Mouse (Mus musculus): ENCODE measurements around the gene Cdh4.

The Cdh4 gene

DNA sequence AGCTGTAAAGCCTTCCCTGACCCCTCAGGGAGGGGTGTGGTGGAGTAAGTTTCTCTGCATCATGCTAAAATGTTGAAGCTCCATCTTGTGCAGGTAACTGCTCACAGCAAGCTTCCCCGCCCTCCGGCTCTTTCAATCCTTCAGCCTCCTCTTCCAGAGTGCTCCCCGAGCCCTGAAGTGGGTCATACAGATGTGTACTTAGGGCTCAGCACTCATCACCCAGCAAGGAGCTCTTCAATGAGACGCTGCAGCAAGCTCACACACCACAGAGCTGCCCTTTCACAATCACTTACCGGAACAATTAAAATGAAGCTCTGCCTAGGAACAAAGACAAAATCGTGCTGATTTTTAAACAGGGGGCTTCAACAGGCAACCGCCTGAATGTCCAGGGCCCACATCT is 393.3 kb downstream of the Cdh4 start:
- no peak for DNase-seq (ENCODE audit: extremely low read depth, insufficient read length, low spot score)

DNA sequence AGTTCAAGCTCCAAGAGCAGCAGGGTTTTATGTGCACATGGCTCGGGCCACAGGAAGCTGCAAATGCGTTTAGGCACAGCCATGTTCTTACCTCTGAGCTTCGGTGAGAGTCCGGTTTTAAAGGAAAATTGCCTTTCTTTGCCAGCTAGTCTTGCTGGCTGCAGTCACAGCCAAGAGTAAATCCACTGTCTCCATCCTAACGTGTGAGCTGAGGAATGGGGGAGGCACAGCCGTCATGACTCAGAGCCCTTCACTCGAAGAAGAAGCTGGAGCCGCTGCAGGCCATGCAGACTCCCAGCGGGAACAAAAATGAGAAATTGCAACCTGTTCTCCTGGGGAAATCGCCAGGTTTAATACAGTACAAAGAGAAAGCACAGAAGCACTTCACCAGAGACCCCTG is 395.0 kb downstream of the Cdh4 start:
- no peak for DNase-seq (ENCODE audit: extremely low read depth, insufficient read length, low spot score)

DNA sequence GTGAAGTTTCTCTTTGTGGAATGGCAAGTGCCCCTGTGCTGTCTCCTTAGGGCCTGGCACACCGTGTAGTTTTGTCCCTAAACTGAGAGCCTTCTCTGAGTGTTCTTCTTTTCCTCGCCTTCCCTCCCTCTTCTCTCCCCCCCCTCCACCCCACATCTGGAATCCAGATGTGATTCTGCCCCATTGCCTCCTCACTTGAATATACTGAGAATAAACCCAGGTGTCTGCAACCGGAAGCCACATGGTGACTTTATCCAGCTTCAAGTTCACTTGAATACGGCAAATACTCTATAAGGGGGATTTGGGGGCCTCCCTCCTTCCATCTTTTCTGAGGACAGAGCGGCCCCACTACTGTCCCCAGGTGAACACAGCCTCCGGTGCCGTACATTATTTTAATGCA is 395.8 kb downstream of the Cdh4 start:
- DNase-seq (ENCODE audit: extremely low read depth, insufficient read length, low spot score), result no peak

DNA sequence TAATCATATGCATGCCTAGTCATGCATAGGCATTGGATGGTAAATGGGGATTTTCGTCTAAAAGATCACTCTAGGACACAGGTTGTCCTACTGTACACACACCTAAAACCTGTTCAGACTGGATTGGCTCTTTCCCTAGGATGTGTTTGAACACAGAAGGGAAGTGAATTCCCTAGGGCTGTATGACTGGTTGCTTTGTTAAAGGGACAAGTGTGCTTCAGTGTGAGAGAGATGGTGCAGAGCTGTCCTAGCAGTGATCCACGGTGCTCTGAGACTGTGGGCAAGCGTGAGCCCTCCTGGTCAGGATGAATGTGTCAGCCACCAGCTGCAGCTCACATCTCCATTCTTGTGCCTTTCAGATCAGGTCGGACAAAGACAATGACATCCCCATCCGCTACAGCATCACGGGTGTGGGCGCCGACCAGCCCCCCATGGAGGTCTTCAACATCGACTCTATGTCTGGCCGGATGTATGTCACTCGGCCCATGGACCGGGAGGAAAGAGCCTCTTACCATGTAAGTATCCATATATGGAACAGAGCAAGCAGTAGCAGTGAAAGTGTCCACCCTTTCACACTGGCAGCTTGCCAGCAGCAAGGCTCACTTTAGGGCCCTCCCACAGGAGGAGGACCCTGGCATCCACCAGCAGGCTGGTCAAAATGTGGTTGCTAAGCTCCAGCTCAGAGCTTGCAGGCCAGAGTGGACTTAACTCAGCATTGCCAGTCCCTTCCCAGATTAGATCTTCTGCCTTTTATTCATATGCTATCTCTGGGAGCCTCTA is 400.6 kb downstream of the Cdh4 start:
- no peak for DNase-seq (ENCODE audit: extremely low read depth, insufficient read length, low spot score)

DNA sequence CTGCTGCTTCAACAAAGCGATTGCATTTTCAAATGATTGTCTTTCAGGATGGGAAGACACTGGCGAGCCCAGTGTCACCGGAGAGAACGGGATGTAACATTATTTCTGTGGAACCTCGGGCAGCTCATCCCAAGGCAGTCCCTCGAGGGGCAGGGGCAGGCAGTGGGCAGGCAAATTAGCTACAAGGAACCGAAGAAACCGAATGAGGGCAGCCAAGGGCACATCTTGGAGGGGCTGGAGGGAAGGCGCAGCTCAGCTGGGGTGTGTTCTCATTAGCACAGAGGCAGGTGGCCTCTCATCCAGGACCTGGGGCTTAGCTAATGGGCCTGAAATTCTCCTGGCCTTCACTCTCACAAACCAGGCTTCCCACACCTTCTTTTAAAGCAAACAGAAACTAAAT is 407.5 kb downstream of the Cdh4 start:
- no peak for DNase-seq (ENCODE audit: extremely low read depth, insufficient read length, low spot score)

DNA sequence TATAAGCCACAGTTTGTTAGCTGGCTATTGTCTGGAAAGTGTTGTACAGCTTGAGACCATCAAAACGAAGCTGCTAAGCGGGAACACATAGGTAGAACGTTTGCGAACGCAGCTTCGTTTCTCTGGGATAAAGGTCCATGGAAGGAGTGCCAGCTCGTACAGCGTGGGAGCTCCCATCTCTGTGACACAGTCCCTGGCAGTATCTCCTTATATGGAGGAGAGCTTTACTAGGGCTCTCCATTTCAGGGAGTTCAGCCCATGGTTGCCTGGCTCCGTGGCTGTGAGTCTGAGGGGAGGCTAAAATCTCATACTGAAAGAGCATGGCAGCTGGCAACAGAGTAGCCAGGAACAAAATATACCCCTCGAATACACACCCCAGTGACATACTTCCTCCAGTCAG is 409.9 kb downstream of the Cdh4 start:
- DNase-seq (ENCODE audit: extremely low read depth, insufficient read length, low spot score), result no peak

DNA sequence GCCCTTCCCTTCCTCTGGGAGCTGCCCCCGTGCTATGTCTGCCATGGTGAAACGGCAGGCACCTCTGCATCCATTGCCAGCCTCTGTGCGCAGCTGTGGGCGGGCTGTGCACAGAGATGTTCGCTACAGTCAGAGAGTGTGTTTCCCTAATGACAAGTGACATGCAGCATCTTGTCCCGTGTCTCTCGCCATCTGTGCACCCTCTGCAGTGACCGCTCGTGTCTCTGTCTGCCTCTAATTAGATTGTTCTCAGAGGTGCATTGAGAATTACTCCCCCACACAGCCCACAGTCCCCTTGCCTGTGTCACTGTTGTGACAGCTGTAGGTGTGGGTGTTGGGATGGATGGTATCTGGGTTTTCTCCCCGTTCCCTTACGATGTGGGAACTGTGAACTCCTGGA is 410.6 kb downstream of the Cdh4 start:
- no peak for DNase-seq (ENCODE audit: extremely low read depth, insufficient read length, low spot score)

DNA sequence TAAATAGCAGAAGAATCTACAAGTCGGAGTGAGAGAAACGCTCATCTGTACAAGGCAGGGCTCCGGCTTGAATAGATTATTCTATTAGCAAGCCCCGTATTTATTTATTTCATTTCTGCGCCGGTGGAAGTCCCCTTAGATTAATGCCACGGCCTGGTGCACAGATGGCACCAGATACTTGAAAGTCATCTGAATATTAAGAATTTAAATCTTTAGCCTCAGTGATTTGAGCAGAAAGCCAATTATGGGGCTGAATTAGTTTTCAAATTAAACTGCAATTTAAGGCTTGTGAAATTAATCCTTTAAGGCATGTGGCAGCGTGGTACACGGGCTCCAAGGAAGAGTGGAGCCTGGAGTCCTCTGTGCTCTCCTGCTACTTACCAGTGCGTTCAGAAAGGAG is 411.7 kb downstream of the Cdh4 start:
- DNase-seq (ENCODE audit: extremely low read depth, insufficient read length, low spot score), result no peak

DNA sequence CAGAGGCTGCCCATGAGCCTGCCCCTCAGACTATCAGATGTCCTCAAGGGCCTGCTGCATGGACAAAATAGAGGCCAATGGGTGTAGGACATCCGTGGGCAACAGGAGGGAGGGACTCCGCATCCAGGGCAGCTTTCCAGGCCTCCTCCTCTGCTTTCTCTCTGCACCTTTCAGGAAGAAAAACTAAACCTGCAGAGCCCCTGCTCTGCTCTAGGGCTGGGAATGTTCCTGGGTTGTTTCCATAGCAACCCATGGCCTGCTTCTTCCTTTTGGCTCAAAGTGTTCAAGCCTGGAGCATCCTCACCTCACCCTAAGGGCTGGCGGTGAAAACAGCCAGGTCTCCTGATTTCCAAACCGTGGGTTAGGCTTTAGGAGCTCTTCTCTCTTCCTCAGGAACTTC is 414.9 kb downstream of the Cdh4 start:
- no peak for DNase-seq (ENCODE audit: extremely low read depth, insufficient read length, low spot score)

DNA sequence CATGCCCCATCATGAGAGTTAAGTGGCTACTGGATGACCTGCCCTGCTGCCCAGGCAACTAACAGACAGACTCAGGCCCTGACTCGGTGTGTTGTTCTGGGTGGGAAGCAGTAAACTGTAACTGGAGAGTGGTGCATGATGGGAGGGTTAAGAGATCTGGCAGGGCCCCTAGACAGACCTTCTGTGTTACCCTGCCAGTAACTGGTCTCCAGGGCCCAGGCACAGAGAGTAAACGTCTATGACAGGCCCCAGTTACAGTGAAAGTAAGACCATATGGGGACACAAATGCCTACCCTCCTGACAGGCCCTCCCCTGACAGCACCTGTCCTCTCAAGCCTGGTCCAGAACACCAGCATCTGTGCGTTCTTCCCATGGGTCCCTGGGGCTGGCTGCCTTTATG is 420.4 kb downstream of the Cdh4 start:
- DNase-seq (ENCODE audit: extremely low read depth, insufficient read length, low spot score), result no peak

DNA sequence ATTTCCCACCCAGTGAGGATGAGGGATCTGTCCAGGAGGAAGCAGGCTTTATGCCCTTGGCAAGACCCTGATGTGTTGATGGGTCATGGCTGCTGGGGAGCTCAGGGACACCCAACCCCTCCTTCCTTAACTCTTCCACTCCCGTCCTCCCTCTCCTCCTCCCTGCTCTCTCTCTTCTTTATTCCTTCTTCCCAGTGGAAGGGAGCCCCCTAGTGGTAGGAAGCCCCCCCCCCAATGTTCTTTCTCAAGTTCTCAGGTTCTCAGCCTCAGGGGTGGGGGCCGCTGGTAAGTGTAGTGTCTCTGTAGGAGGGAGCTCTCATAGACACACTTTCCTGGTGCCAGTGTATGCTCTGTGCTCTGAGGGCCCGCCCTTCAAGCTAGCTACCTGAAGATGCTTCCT is 421.0 kb downstream of the Cdh4 start:
- DNase-seq (ENCODE audit: extremely low read depth, insufficient read length, low spot score), result no peak

DNA sequence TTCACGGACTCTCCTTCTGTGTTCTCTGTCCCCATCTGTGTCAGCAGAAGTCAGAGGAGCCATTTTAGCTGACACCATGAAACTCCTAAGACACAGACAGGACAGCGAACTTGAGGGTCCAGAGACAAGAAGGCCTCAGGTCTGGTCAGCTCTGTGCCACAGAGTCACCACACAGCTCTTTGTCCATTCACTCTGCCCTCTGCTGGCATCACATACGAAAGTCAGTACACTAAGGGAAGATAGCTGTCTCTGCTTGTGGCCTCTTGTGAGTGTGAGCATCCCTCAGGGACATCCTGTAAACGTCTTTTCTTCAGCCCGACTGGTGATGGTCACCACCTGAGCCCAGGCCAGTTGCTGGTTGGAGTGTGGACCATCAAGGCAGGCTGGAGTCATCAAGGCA is 422.9 kb downstream of the Cdh4 start:
- no peak for DNase-seq (ENCODE audit: extremely low read depth, insufficient read length, low spot score)

DNA sequence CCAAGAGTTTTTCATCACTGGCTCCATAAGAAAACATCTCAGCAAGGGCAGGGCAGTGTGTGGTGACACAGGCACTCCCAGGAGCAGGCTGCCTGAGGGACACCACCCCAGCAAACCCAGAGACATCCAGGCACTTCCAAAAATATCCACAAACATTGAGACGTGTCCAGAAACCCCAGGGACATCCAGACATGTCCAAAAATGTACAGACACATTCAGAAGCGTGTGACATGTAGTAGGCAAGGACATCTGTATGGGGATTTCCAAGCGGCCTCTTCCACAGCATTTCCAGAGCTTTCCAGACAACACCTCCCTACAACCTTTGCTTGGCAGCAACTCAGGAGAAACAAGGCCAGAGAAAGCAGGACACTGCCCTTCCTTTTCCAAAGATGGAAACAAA is 425.4 kb downstream of the Cdh4 start:
- no peak for DNase-seq (ENCODE audit: extremely low read depth, insufficient read length, low spot score)

DNA sequence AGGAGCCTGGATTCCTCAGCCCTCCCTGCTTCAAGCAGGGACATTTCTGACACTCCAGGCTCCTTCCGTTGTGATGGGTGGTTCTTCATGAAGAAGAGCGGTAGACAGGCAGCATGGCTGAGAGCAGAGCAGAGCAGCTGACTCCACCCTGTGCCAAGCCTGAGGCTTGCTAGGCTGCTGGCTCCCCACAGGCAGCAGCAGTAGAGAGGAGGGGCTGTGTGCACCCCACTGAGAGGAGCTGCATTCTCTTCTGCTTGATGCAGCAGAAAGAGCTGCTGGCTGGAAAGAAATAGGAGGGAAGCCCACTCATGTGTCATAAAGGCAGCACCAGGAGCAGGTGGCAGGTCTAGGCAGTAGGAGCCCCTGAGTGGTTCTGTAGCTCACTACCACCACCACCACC is 427.6 kb downstream of the Cdh4 start:
- no peak for DNase-seq (ENCODE audit: extremely low read depth, insufficient read length, low spot score)

DNA sequence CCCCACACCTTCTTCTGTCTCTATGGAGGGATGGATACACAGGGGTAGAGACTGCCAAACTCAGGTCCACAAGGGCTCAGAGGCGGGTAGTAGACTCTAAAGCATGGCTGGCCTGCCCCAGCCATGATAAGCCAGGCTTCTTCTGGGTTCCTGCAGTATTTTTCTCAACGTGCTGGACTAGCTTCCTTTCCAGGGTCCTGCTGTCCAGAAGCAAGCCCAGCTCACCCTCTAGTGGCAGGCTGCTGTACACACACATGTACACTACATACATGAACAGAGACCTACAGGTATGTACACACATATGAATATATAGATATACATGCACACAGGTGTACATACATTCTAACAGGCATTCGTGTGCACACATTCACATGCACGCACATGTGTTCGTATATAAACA is 430.5 kb downstream of the Cdh4 start:
- DNase-seq (ENCODE audit: extremely low read depth, insufficient read length, low spot score), result no peak

DNA sequence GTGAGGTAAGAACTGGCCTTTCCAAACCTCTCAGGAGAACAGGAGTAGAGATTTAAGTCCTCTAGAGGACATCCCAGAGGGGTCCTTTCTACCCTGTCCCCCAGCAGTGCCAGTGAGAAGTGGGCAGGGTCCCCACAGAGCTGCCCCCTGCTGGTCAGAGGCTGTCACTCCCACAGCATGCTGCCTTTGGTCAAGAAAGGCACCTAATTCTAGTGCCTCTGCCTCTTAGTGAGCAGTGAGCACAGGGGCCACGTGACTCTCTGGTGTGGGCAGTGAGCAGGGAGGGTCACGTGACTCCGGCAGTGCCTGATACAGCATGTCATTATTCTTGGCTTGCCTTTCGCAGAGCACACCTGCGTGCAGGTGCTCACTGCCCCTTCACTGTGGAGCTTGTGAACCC is 431.1 kb downstream of the Cdh4 start:
- DNase-seq (ENCODE audit: extremely low read depth, insufficient read length, low spot score), result no peak

DNA sequence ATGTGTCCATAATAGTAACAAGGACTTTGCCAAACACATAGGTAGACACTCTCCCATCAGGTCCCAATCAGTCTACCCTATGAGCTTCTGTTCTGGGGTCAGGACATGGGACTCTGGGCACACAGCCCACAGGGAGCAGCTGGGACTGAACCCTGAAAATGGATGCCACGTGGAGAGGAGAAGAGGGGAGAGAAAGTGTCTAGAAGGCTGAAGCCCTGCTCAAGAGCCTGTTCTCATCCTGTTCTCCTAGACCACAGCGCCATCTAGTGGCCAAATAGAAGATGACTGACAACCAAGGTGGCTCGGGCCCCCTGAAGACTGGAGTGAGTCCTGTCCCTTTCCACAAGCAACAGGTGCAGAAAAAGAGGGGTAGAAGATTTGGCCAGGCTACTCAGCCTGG is 432.9 kb downstream of the Cdh4 start:
- peak; percentile 53 for DNase-seq (ENCODE audit: extremely low read depth, insufficient read length, low spot score)

DNA sequence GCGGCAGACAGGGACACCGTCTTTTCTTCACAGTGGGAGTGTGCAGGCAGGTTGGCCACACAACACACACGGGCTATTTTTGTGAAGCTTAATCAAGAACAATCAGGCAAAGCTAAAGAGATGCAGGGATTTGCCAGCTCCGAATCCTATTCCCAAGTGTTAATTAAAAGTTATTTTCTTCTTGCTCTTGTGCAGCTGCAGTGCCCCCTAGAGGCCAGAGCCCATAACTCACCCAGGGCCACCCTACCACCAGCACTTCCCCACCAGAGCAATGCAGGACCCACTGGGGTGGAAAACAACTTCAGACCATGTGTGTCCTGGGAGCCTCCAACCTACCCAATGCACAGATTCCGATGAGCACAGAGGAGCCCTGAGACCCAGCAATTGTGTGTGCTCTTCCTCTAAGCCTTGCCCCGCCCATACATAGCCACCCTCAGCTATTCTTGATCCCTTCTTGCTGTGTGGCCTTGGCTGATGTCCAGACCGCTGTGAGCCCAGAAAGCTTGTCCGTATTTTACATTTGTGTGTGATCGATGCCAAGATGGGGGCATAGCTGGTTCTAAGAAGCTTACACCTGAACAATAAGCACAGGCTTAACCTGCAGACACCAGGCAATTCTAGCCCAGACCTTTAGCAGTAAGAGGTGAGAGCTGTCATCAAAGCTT is 435.5 kb downstream of the Cdh4 start:
- peak; percentile 30 for DNase-seq (ENCODE audit: extremely low read depth, insufficient read length, low spot score)

DNA sequence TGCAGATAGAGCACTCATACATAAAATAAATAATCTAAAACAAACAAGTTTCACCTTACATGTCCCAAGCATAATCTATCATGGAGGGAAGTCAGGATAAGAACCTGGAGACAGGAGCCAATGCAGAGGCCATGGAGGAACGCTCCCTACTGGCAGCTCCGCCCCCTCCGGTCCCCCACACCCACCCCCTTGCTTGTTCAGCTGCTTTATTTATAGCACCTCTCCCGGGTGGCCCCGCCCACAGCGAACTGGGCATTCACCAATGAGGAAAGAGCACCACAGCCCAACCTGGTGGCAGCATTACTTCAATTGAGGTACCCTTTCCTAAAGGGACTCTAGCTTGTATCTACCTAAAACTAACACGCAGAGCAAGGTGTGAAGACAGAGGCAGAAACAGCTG is 442.3 kb downstream of the Cdh4 start:
- no peak for DNase-seq (ENCODE audit: extremely low read depth, insufficient read length, low spot score)

DNA sequence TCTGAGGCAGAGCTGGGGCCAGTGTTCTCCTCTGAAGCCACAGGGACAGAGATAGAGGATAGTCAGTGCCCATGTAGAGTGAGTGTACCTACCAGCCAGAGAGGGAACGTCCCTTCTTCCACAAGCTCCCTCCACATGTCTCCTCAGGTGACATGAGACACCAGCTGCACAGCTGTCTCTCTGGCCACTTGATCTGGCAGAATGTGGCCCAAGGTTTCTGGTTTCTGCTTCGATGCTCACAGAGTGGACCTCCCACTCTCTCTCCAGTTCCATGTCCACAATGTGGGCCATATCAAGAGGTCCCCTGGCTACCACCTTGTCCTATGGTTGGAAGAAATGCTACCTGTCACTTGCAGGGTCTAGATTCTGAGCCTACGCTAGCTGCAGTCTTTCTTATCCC is 448.8 kb downstream of the Cdh4 start:
- no peak for DNase-seq (ENCODE audit: extremely low read depth, insufficient read length, low spot score)

DNA sequence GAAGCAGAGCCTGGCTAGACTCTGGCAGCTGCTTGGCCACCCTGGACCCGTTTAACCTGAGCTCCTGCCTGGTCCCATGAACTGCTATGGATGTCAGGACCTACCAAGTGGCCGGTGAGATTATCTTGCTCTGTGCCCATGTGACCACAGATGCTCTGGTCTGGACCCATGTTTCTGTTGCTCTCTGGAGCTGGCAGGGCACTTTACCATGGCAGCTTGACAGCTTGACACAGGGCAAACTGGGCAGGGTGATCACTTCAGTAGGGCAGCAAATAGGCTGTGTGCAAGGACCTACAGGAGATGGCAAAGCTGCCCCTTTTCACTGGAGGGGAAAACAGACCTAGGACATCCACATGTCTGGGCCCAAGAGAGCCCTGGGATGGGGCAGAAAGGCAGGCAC is 454.7 kb downstream of the Cdh4 start:
- DNase-seq (ENCODE audit: extremely low read depth, insufficient read length, low spot score), result no peak

DNA sequence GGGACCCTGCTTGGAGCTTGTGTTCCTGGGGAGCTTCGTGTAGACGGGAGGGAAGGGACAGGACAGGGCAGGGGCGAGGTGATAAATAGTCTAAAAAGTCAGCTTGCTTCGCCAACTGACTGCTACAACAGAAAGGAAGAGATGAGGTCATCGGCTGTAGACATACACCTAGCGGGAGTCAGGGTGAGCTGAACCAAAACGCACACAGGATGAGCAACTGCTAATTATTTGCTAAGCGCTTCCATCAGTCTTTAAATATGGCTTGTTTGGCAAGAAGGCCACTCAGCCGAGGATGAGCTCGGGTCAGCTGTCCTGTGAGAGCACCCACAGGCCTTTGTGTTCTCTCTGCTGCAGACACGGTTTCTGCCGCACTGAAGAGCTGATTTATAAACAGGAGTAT is 470.7 kb downstream of the Cdh4 start:
- DNase-seq (ENCODE audit: extremely low read depth, insufficient read length, low spot score), result no peak

DNA sequence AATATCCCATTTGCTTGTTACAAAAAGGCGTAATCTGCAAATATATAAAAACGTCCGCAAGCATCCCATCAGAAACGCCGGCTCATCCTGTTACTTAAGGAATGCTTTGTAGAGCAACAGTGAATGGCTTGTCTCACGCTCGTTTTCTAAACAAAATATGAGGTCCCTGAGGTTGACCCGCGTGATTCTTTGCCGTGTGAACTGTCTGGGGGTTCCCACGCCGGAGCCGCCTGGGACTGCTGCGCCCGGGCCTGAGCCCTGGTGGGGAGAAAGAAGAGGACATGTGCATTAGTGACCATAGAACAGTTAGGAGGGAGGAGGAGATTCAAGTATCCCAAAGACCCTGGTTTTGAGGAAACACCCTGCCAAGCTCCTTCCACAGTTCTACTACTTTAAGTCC is 471.1 kb downstream of the Cdh4 start:
- DNase-seq (ENCODE audit: extremely low read depth, insufficient read length, low spot score), result no peak
